Mouse (Mus musculus) embryonic facial prominence, embryonic 15.5 days (tissue): ENCODE data around the gene Pdcd11. TPM values are rescaled to one million over a fixed set of nuclear protein-coding genes. Genes with fewer than 3 reads are reported as not detected.
"Not testable (repeated sequence)": the region's sequence is repeated elsewhere in the genome, so short reads cannot be mapped to it uniquely, and the experiment has no call there.

ENCODE experiments used
- ATAC-seq: fragments of 200-750 bp; cut with Nextera tagmentation; 2 replicates; pipeline ENCODE4 v1.8.0; 2017; ENCODE audit warnings: low read depth, moderate TSS enrichment; ENCODE audit not compliant: insufficient number of reproducible peaks, low FRiP score, low TSS enrichment
- H3K27ac ChIP-seq: fragments of 300-500 bp; sonication (generic); replicated peaks from 2 replicates; pipeline ENCODE4 v1.5.1; 2015; ENCODE audit warnings: mild to moderate bottlenecking, inconsistent platforms
- H3K27me3 ChIP-seq: fragments of 300-500 bp; sonication (generic); 2 replicates; pipeline ENCODE4 v1.6.1; 2015; ENCODE audit warnings: inconsistent platforms
- H3K36me3 ChIP-seq: fragments of 300-500 bp; sonication (generic); 2 replicates; pipeline ENCODE4 v1.6.1; 2015; ENCODE audit warnings: mild to moderate bottlenecking, inconsistent platforms
- H3K4me1 ChIP-seq: fragments of 300-500 bp; sonication (generic); 2 replicates; pipeline ENCODE4 v1.6.1; 2015; ENCODE audit warnings: inconsistent platforms
- H3K4me2 ChIP-seq: fragments of 300-500 bp; sonication (generic); replicated peaks from 2 replicates; pipeline ENCODE4 v1.6.1; 2015; ENCODE audit warnings: mild to moderate bottlenecking, inconsistent platforms
- H3K4me3 ChIP-seq: fragments of 300-500 bp; sonication (generic); replicated peaks from 2 replicates; pipeline ENCODE4 v1.5.1; 2015; ENCODE audit warnings: mild to moderate bottlenecking, inconsistent platforms
- H3K9ac ChIP-seq: fragments of 300-500 bp; sonication (generic); 2 replicates; pipeline ENCODE4 v1.6.1; 2015; ENCODE audit warnings: inconsistent platforms
- H3K9me3 ChIP-seq: fragments of 300-500 bp; sonication (generic); replicated peaks from 2 replicates; pipeline ENCODE4 v1.6.1; 2016; ENCODE audit warnings: inconsistent platforms
- WGBS: fragments of 180-500 bp; shearing (Covaris S2); methylation state at CpG from one replicate; pipeline ENCODE4 v1.1.7; 2015; 5-methylcytosine and 5-hydroxymethylcytosine counted together
- polyA plus RNA-seq: library from polyadenylated mRNA; unstranded; fragments of >200 nt; fragmentation: Nextera tagmentation; extraction: Ambion mirVana; gene quantifications from 2 replicates; pipeline ENCODE4 v1.2.1, GENCODE M21; 2015

Pdcd11 gene
- polyA plus RNA-seq, 1 experiment from 2014 or later, result 8.3 TPM

- H3K9me3 ChIP-seq, result no peaks in the 10 kb centered on the region
- no peak overlapping the region for H3K4me2 ChIP-seq
- WGBS, result 89% methylated on average over 11 of the region's 11 CpGs
- no peak for ATAC-seq
- peaks cover 93% of the 10 kb centered on the region for H3K36me3 ChIP-seq
- no peak overlapping the region for H3K27ac ChIP-seq
- no peaks in the 10 kb centered on the region for H3K27me3 ChIP-seq
- no peak overlapping the region for H3K9ac ChIP-seq
- H3K4me1 ChIP-seq, result no peaks in the 10 kb centered on the region
- no peak overlapping the region for H3K4me3 ChIP-seq
Measured at GRCm38 (mm10) chr19:47128835-47129234, 38.3 kb downstream of the Pdcd11 start.

- H3K4me2 ChIP-seq, result no peak overlapping the region
- H3K4me3 ChIP-seq, result no peak overlapping the region
- H3K9ac ChIP-seq, result no peak overlapping the region
- H3K27me3 ChIP-seq, result no peaks in the 10 kb centered on the region
- ATAC-seq, result no peak
- WGBS, result 93% methylated on average over 15 of the region's 15 CpGs
- no peaks in the 10 kb centered on the region for H3K9me3 ChIP-seq
- H3K36me3 ChIP-seq, result peaks cover 90% of the 10 kb centered on the region
- H3K27ac ChIP-seq, result no peak overlapping the region
- peaks cover 1% of the 10 kb centered on the region for H3K4me1 ChIP-seq
Measured at GRCm38 (mm10) chr19:47130551-47131125, 40.1 kb downstream of the Pdcd11 start.

- no peak for ATAC-seq
- Histone ChIP-seq H3K9ac (no peak overlapping the region), H3K36me3 (peaks cover 67% of the 10 kb centered on the region), H3K4me3 (no peak overlapping the region), H3K4me1 (peaks cover 26% of the 10 kb centered on the region), H3K4me2 (no peak overlapping the region), H3K9me3 (no peaks in the 10 kb centered on the region), H3K27me3 (no peaks in the 10 kb centered on the region), H3K27ac (no peak overlapping the region)
- 90% methylated on average over 7 of the region's 7 CpGs for WGBS
Measured at GRCm38 (mm10) chr19:47133161-47133560, 42.6 kb downstream of the Pdcd11 start.

- Histone ChIP-seq H3K4me3 (no peak overlapping the region), H3K9ac (no peak overlapping the region), H3K36me3 (peaks cover 43% of the 10 kb centered on the region), H3K9me3 (no peaks in the 10 kb centered on the region), H3K27ac (no peak overlapping the region), H3K27me3 (no peaks in the 10 kb centered on the region), H3K4me1 (peaks cover 42% of the 10 kb centered on the region), H3K4me2 (no peak overlapping the region)
- ATAC-seq, result no peak
- WGBS, result 91% methylated on average over 17 of the region's 17 CpGs
Measured at GRCm38 (mm10) chr19:47135568-47135967, 45.0 kb downstream of the Pdcd11 start.

- Histone ChIP-seq H3K4me1 (peaks cover 42% of the 10 kb centered on the region), H3K4me3 (peak overlapping the region; percentile 51; the same call in 1 of the 2 replicates), H3K4me2 (peak overlapping the region; percentile 72; the same call in 1 of the 2 replicates), H3K9me3 (no peaks in the 10 kb centered on the region), H3K9ac (no peak overlapping the region), H3K36me3 (peaks cover 38% of the 10 kb centered on the region), H3K27ac (0 out of 2 replicates have a peak overlapping the region, but pooled peaks have one; percentile 92), H3K27me3 (no peaks in the 10 kb centered on the region)
- WGBS, result 80% methylated on average over 5 of the region's 5 CpGs
- ATAC-seq, result no peak
Measured at GRCm38 (mm10) chr19:47136170-47136569, 45.6 kb downstream of the Pdcd11 start.

GRCm38 (mm10) chr19:47137051-47137581 lies 46.5 kb downstream of the Pdcd11 start:
- peak overlapping the region; percentile 70 for H3K9ac ChIP-seq
- peak overlapping the region; percentile 92 for H3K27ac ChIP-seq

GRCm38 (mm10) chr19:47137771-47138421 lies 47.3 kb downstream of the Pdcd11 start, which contains the start of gene Calhm2:
Calhm2 (minus strand) TSS chr19:47138294.
- H3K27ac ChIP-seq, result peak within 1 kb of the TSS; percentile 92
- H3K4me3 ChIP-seq, result peak within 1 kb of the TSS; percentile 51
- WGBS, result 4% methylated on average over 28 of the region's 28 CpGs
- peaks cover 42% of the 10 kb centered on the region for H3K4me1 ChIP-seq
- peaks cover 22% of the 10 kb centered on the region for H3K36me3 ChIP-seq
- no peaks in the 10 kb centered on the region for H3K27me3 ChIP-seq
- peak; percentile 75 for ATAC-seq
- no peaks in the 10 kb centered on the region for H3K9me3 ChIP-seq
- peak within 1 kb of the TSS; percentile 70 for H3K9ac ChIP-seq
- H3K4me2 ChIP-seq, result peak within 1 kb of the TSS; percentile 72

More at GRCm38 (mm10) chr19:47137051-47137581, 46.5 kb downstream of the Pdcd11 start:
- Histone ChIP-seq H3K4me2 (peak overlapping the region; percentile 72), H3K4me3 (peak overlapping the region; percentile 51), H3K27me3 (no peaks in the 10 kb centered on the region), H3K9me3 (no peaks in the 10 kb centered on the region), H3K36me3 (peaks cover 29% of the 10 kb centered on the region), H3K4me1 (peaks cover 42% of the 10 kb centered on the region)
- ATAC-seq, result no peak
- WGBS, result 13% methylated on average over 6 of the region's 6 CpGs

GRCm38 (mm10) chr19:47139611-47140010 lies 49.0 kb downstream of the Pdcd11 start:
- not testable (repeated sequence) for H3K9me3 ChIP-seq, H3K27me3 ChIP-seq, H3K36me3 ChIP-seq, H3K4me2 ChIP-seq, H3K27ac ChIP-seq, H3K4me3 ChIP-seq, H3K9ac ChIP-seq, ATAC-seq
- WGBS, result 37% methylated on average over 7 of the region's 7 CpGs
- peaks cover 42% of the 10 kb centered on the region for H3K4me1 ChIP-seq

- 69% methylated on average over 6 of the region's 6 CpGs for WGBS
Measured at GRCm38 (mm10) chr19:47142438-47142837, 51.9 kb downstream of the Pdcd11 start.

GRCm38 (mm10) chr19:47144154-47144553 lies 53.6 kb downstream of the Pdcd11 start, which contains the start of gene Calhm1:
Calhm1 (minus strand) TSS chr19:47144254.
- H3K27me3 ChIP-seq, result no peaks in the 10 kb centered on the region
- no peak within 1 kb of the TSS for H3K4me2 ChIP-seq
- no peak for ATAC-seq
- H3K4me3 ChIP-seq, result no peak within 1 kb of the TSS
- H3K9me3 ChIP-seq, result no peaks in the 10 kb centered on the region
- no peak within 1 kb of the TSS for H3K27ac ChIP-seq
- no peaks in the 10 kb centered on the region for H3K36me3 ChIP-seq
- no peak within 1 kb of the TSS for H3K9ac ChIP-seq
- WGBS, result 88% methylated on average over 6 of the region's 6 CpGs
- H3K4me1 ChIP-seq, result peaks cover 5% of the 10 kb centered on the region

More at GRCm38 (mm10) chr19:47142438-47142837, 51.9 kb downstream of the Pdcd11 start:
- Histone ChIP-seq H3K4me1 (peaks cover 23% of the 10 kb centered on the region), H3K36me3 (no peaks in the 10 kb centered on the region), H3K9me3 (no peaks in the 10 kb centered on the region), H3K9ac (no peak overlapping the region), H3K27ac (no peak overlapping the region), H3K4me3 (no peak overlapping the region), H3K4me2 (no peak overlapping the region), H3K27me3 (no peaks in the 10 kb centered on the region)
- ATAC-seq, result no peak

- Histone ChIP-seq H3K27ac (no peak overlapping the region), H3K36me3 (no peaks in the 10 kb centered on the region), H3K4me3 (no peak overlapping the region), H3K9me3 (no peaks in the 10 kb centered on the region), H3K4me2 (no peak overlapping the region), H3K4me1 (peaks cover 7% of the 10 kb centered on the region), H3K9ac (no peak overlapping the region), H3K27me3 (0 out of 2 replicates have a peak, but pooled peaks cover 10% of the 10 kb centered on the region)
- ATAC-seq, result no peak
- 69% methylated on average over 5 of the region's 5 CpGs for WGBS
Measured at GRCm38 (mm10) chr19:47148267-47148847, 57.8 kb downstream of the Pdcd11 start.
